Mouse (Mus musculus) liver, embryonic 13.5 days (tissue): Measurements from ENCODE around the gene Cga. TPM values are rescaled to one million over a fixed set of nuclear protein-coding genes. Genes with fewer than 3 reads are reported as not detected.

Source experiments
- ATAC-seq: fragments of 200-750 bp; cut with Nextera tagmentation; 2 replicates; pipeline ENCODE4 v1.8.0; 2017; ENCODE audit warnings: low read depth, mild to moderate bottlenecking, moderate number of reproducible peaks, moderate library complexity
- DNase-seq: peaks from one replicate; pipeline ENCODE4 v3.0.0; 2022
- H3K27ac ChIP-seq: fragments of 300-500 bp; sonication (generic); 2 replicates; pipeline ENCODE4 v1.5.1; 2015; ENCODE audit warnings: moderate library complexity, mild to moderate bottlenecking, inconsistent platforms
- H3K27me3 ChIP-seq: fragments of 300-500 bp; sonication (generic); 2 replicates; pipeline ENCODE4 v1.6.1; 2015; ENCODE audit warnings: mild to moderate bottlenecking, inconsistent platforms
- H3K36me3 ChIP-seq: fragments of 300-500 bp; sonication (generic); 2 replicates; pipeline ENCODE4 v1.6.1; 2015; ENCODE audit warnings: mild to moderate bottlenecking, inconsistent platforms
- H3K4me1 ChIP-seq: fragments of 300-500 bp; sonication (generic); replicated peaks from 2 replicates; pipeline ENCODE4 v1.6.1; 2015; ENCODE audit warnings: inconsistent platforms
- H3K4me2 ChIP-seq: fragments of 300-500 bp; sonication (generic); 2 replicates; pipeline ENCODE4 v1.6.1; 2015; ENCODE audit warnings: inconsistent platforms, mild to moderate bottlenecking, moderate library complexity
- H3K4me3 ChIP-seq: fragments of 300-500 bp; sonication (generic); replicated peaks from 2 replicates; pipeline ENCODE4 v1.5.1; 2015; ENCODE audit warnings: mild to moderate bottlenecking, inconsistent platforms
- H3K9ac ChIP-seq: fragments of 300-500 bp; sonication (generic); 2 replicates; pipeline ENCODE4 v1.6.1; 2015; ENCODE audit warnings: mild to moderate bottlenecking, inconsistent platforms
- H3K9me3 ChIP-seq: fragments of 300-500 bp; sonication (generic); replicated peaks from 2 replicates; pipeline ENCODE4 v1.6.1; 2016; ENCODE audit warnings: inconsistent platforms
- WGBS: fragments of 180-500 bp; shearing (Covaris S2); methylation state at CpG from one replicate; pipeline ENCODE4 v1.1.7; 2015; ENCODE audit not compliant: insufficient replicate concordance; 5-methylcytosine and 5-hydroxymethylcytosine counted together
- polyA plus RNA-seq: library from polyadenylated mRNA; unstranded; fragments of >200 nt; fragmentation: Nextera tagmentation; extraction: Ambion mirVana; gene quantifications from 2 replicates; pipeline ENCODE4 v1.2.1, GENCODE M21; 2015

Cga gene
- 0.25 TPM in 1 of 2 replicates, not detected in the other for polyA plus RNA-seq

- no peak within 1 kb of the TSS for H3K27ac ChIP-seq
- DNase-seq: no peak
- peaks cover 16% of the 10 kb centered on the region for H3K4me1 ChIP-seq
- 50% methylated on average over 1 of the region's 1 CpGs for WGBS
- no peaks in the 10 kb centered on the region for H3K9me3 ChIP-seq
- H3K36me3 ChIP-seq: no peaks in the 10 kb centered on the region
- ATAC-seq: no peak
- H3K27me3 ChIP-seq: peaks cover 30% of the 10 kb centered on the region
- H3K9ac ChIP-seq: no peak within 1 kb of the TSS
- H3K4me2 ChIP-seq: no peak within 1 kb of the TSS
- no peak within 1 kb of the TSS for H3K4me3 ChIP-seq
These were observed at the start of gene Cga for GRCm38 (mm10) chr4:34893479-34893878. Gene Cga, plus strand, starts transcription at chr4:34893779.

GRCm38 (mm10) chr4:34843839-34844238, 49.7 kb upstream of the Cga start:
- Histone ChIP-seq H3K4me3 (no peak overlapping the region), H3K4me2 (no peak overlapping the region), H3K27me3 (no peaks in the 10 kb centered on the region), H3K36me3 (peaks cover 3% of the 10 kb centered on the region), H3K27ac (no peak overlapping the region), H3K4me1 (peaks cover 15% of the 10 kb centered on the region), H3K9ac (no peak overlapping the region), H3K9me3 (no peaks in the 10 kb centered on the region)
- 89% methylated on average over 1 of the region's 1 CpGs for WGBS
- ATAC-seq (no peak), DNase-seq (no peak)

- ATAC-seq (no peak), DNase-seq (no peak)
- Histone ChIP-seq H3K9ac (no peak overlapping the region), H3K9me3 (no peaks in the 10 kb centered on the region), H3K4me2 (no peak overlapping the region), H3K4me3 (no peak overlapping the region), H3K27ac (no peak overlapping the region), H3K27me3 (no peaks in the 10 kb centered on the region), H3K4me1 (peaks cover 15% of the 10 kb centered on the region), H3K36me3 (no peaks in the 10 kb centered on the region; the same call in 1 of the 2 replicates)
- WGBS: 73% methylated on average over 6 of the region's 6 CpGs
These were observed 45.8 kb upstream of the Cga start for GRCm38 (mm10) chr4:34847679-34848309.

GRCm38 (mm10) chr4:34850156-34850555, 43.4 kb upstream of the Cga start:
- Histone ChIP-seq H3K27me3 (no peaks in the 10 kb centered on the region), H3K4me1 (peaks cover 6% of the 10 kb centered on the region; the same call in 1 of the 2 replicates), H3K27ac (no peak overlapping the region), H3K4me3 (no peak overlapping the region), H3K4me2 (no peak overlapping the region), H3K9me3 (no peaks in the 10 kb centered on the region), H3K9ac (no peak overlapping the region), H3K36me3 (peaks cover 9% of the 10 kb centered on the region)
- WGBS: 84% methylated on average over 2 of the region's 2 CpGs
- no peak for DNase-seq
- no peak for ATAC-seq

- no peak overlapping the region for H3K27ac ChIP-seq
- WGBS: 86% methylated on average over 7 of the region's 7 CpGs
- H3K9ac ChIP-seq: no peak overlapping the region
- peaks cover 9% of the 10 kb centered on the region for H3K36me3 ChIP-seq
- H3K27me3 ChIP-seq: no peaks in the 10 kb centered on the region
- no peak overlapping the region for H3K4me3 ChIP-seq
- H3K4me1 ChIP-seq: peaks cover 6% of the 10 kb centered on the region; the same call in 1 of the 2 replicates
- no peak for DNase-seq
- H3K9me3 ChIP-seq: no peaks in the 10 kb centered on the region
- no peak for ATAC-seq
- no peak overlapping the region for H3K4me2 ChIP-seq
These were observed 41.5 kb upstream of the Cga start for GRCm38 (mm10) chr4:34852051-34852450.

GRCm38 (mm10) chr4:34855966-34856365, 37.6 kb upstream of the Cga start:
- ATAC-seq: no peak
- H3K4me1 ChIP-seq: peaks cover 18% of the 10 kb centered on the region; the same call in 1 of the 2 replicates
- no peak overlapping the region for H3K4me2 ChIP-seq
- no peak for DNase-seq
- no peak overlapping the region for H3K27ac ChIP-seq
- H3K4me3 ChIP-seq: no peak overlapping the region
- peaks cover 9% of the 10 kb centered on the region for H3K36me3 ChIP-seq
- H3K27me3 ChIP-seq: no peaks in the 10 kb centered on the region
- H3K9ac ChIP-seq: no peak overlapping the region
- no peaks in the 10 kb centered on the region for H3K9me3 ChIP-seq
- 73% methylated on average over 1 of the region's 1 CpGs for WGBS

GRCm38 (mm10) chr4:34858903-34859302, 34.7 kb upstream of the Cga start:
- H3K4me2 ChIP-seq: no peak overlapping the region
- no peak overlapping the region for H3K27ac ChIP-seq
- H3K27me3 ChIP-seq: no peaks in the 10 kb centered on the region
- peaks cover 18% of the 10 kb centered on the region; the same call in 1 of the 2 replicates for H3K4me1 ChIP-seq
- no peak for DNase-seq
- H3K9me3 ChIP-seq: no peaks in the 10 kb centered on the region
- 73% methylated on average over 3 of the region's 3 CpGs for WGBS
- peaks cover 5% of the 10 kb centered on the region for H3K36me3 ChIP-seq
- H3K9ac ChIP-seq: no peak overlapping the region
- H3K4me3 ChIP-seq: no peak overlapping the region
- ATAC-seq: peak; percentile 18; the same call in 1 of the 2 replicates

- Histone ChIP-seq H3K36me3 (peaks cover under 1% of the 10 kb centered on the region; the same call in 1 of the 2 replicates), H3K4me1 (peaks cover 18% of the 10 kb centered on the region; the same call in 1 of the 2 replicates), H3K9me3 (no peaks in the 10 kb centered on the region), H3K27ac (no peak overlapping the region), H3K4me3 (no peak overlapping the region), H3K27me3 (no peaks in the 10 kb centered on the region), H3K4me2 (no peak overlapping the region), H3K9ac (no peak overlapping the region)
- DNase-seq (no peak), ATAC-seq (no peak; the same call in 1 of the 2 replicates)
- 72% methylated on average over 3 of the region's 3 CpGs for WGBS
These were observed 34.2 kb upstream of the Cga start for GRCm38 (mm10) chr4:34859416-34859815.

GRCm38 (mm10) chr4:34861438-34861837, 32.1 kb upstream of the Cga start:
- Histone ChIP-seq H3K4me3 (no peak overlapping the region), H3K27me3 (no peaks in the 10 kb centered on the region), H3K27ac (no peak overlapping the region), H3K36me3 (no peaks in the 10 kb centered on the region), H3K4me2 (no peak overlapping the region), H3K9me3 (no peaks in the 10 kb centered on the region), H3K9ac (no peak overlapping the region), H3K4me1 (peaks cover 19% of the 10 kb centered on the region; the same call in 1 of the 2 replicates)
- DNase-seq (no peak), ATAC-seq (no peak)
- WGBS: 62% methylated on average over 3 of the region's 3 CpGs

GRCm38 (mm10) chr4:34869813-34870212, 23.8 kb upstream of the Cga start:
- no peak for DNase-seq
- Histone ChIP-seq H3K27me3 (no peaks in the 10 kb centered on the region), H3K4me2 (no peak overlapping the region), H3K4me3 (no peak overlapping the region), H3K27ac (no peak overlapping the region), H3K4me1 (peaks cover 38% of the 10 kb centered on the region), H3K36me3 (no peaks in the 10 kb centered on the region), H3K9me3 (no peaks in the 10 kb centered on the region), H3K9ac (no peak overlapping the region)
- 56% methylated on average over 3 of the region's 3 CpGs for WGBS
- no peak for ATAC-seq

- DNase-seq (no peak), ATAC-seq (no peak)
- Histone ChIP-seq H3K4me1 (peaks cover 32% of the 10 kb centered on the region), H3K9me3 (no peaks in the 10 kb centered on the region), H3K4me2 (no peak overlapping the region), H3K9ac (no peak overlapping the region), H3K4me3 (no peak overlapping the region), H3K27ac (no peak overlapping the region), H3K27me3 (no peaks in the 10 kb centered on the region), H3K36me3 (no peaks in the 10 kb centered on the region; the same call in 1 of the 2 replicates)
- 87% methylated on average over 4 of the region's 4 CpGs for WGBS
These were observed 20.6 kb upstream of the Cga start for GRCm38 (mm10) chr4:34872896-34873495.

- Histone ChIP-seq H3K4me2 (no peak overlapping the region), H3K4me3 (no peak overlapping the region), H3K36me3 (peaks cover 5% of the 10 kb centered on the region), H3K27ac (no peak overlapping the region), H3K9me3 (no peaks in the 10 kb centered on the region), H3K4me1 (peaks cover 24% of the 10 kb centered on the region), H3K27me3 (no peaks in the 10 kb centered on the region), H3K9ac (no peak overlapping the region)
- ATAC-seq (no peak), DNase-seq (no peak)
- 79% methylated on average over 1 of the region's 1 CpGs for WGBS
These were observed 19.3 kb upstream of the Cga start for GRCm38 (mm10) chr4:34874234-34874633.
